Mouse (Mus musculus) large intestine, adult 2 months (tissue): ENCODE data around the gene Akr7a5. TPM values are rescaled to one million over a fixed set of nuclear protein-coding genes. Genes with fewer than 3 reads are reported as not detected.
A peak's percentile ranks its signal among the peaks of the same experiment; 100 is the strongest.

ENCODE experiments used
- DNase-seq: peaks from one replicate; pipeline ENCODE4 v3.0.0-alpha.2; 2012; ENCODE audit warnings: low read depth, low spot score
- WGBS: fragments of 180-500 bp; shearing (Covaris S2); methylation state at CpG from one replicate; pipeline ENCODE4 v1.1.7; 2018; 5-methylcytosine and 5-hydroxymethylcytosine counted together
- polyA plus RNA-seq: library from polyadenylated mRNA; depleted of rRNA; stranded (reverse); fragments of >200 nt; gene quantifications from 2 replicates; pipeline ENCODE4 v1.2.3, GENCODE M21; 2012; rRNA removed

Gene Akr7a5
- polyA plus RNA-seq, 1 experiment = 66.6 TPM

DNA sequence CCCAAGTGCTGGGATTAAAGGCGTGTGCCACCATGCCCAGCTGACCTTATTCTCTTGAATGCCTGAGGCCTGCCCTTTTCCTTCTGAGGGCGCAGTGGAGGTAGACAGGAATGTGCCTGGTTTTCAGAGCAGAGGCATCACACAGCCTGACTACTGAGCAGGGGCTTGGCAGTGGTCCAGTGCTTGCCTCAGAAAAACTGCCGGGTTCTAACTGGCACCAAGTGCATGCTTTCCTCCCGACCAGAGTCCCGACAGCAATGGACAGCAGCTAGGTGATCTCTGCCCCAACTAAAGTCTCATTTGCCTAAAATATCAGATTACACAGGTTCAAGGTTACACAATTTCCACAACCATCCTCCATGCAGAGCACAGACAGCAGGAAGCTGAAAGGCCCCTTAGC lies 33.2 kb downstream of the Akr7a5 start:
- WGBS = 46% methylated on average over 5 of the region's 5 CpGs

DNA sequence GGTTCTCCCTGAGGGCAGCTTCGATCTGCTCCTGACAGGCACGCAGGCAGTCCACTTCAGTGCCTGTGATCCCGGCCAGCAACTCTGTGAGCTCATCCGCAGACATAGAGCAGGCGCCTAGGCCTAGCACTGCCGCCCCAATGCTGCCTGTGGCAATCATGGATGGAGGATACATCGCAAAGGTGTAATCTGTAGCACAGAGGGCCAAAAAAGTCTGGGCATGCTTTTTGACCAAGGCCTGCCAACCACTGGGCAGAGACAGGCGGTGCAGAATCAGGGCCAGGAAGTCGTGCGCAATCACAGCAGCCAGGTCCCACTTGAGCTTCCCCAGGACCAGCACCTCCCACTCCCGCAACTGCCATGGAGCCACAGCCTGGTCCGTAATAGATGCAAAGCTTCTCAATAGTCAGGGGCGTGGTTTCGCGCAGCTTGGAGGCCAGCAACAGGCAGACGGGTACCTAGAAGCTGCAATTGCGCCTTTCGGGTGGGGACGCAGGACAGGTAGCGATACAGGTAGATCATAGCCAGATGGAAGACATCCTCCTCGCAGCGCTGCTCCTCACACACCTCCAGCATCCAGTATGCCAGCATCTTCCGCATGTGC lies 35.0 kb downstream of the Akr7a5 start:
- DNase-seq = no peak
- 90% methylated on average over 23 of the region's 23 CpGs for WGBS

More for the DNA sequence above, 33.2 kb downstream of the Akr7a5 start:
- no peak for DNase-seq

DNA sequence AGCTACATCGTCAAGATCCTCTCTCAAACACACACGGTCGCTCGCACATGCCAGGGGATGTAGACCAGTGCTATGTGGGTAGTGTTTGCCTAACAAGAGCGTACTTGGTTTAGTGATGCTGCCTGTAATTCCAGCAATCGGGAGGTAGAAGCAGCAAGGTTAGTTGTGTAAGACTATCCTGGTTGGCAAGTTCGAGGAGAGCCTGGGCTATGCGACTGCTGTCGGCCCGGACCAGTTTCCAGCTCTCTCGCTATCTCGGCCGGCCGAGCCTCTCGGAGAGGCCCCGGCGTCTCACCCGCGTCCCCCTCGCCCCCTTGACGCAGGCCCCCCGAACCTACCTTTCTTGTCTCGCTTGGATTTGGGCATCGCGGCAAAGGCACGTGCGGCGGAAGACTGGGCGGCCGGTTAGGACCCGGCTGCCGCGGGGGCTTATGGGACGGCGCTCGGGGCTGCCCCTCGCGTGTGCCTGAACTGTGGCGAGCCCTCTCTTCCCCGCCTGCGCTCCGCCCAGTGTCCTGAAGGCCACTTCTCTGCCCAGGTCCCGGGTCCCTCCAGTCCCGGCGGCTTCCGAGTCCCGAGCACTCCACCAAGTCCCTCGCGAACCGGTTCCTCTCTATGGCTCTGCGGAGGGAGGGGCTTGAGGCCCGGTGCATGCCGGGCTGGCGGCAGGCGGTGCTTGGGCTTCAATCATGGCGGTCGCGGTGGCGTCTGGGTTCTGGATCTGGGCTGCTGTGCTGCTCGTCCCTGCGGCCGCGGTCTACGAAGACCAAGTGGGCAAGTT lies 41.6 kb downstream of the Akr7a5 start, which contains the start of the genes Mrto4, Emc1 and Ubr4:
Gene Mrto4, minus strand, starts transcription at position 646 of the 781 bp plus-strand sequence.
Gene Emc1, plus strand, starts transcription at position 657 of the 781 bp plus-strand sequence.
Gene Ubr4, plus strand, starts transcription at position 679 of the 781 bp plus-strand sequence.
- peak; percentile 48 for DNase-seq
- WGBS = under 1% methylated on average over 64 of the region's 64 CpGs

DNA sequence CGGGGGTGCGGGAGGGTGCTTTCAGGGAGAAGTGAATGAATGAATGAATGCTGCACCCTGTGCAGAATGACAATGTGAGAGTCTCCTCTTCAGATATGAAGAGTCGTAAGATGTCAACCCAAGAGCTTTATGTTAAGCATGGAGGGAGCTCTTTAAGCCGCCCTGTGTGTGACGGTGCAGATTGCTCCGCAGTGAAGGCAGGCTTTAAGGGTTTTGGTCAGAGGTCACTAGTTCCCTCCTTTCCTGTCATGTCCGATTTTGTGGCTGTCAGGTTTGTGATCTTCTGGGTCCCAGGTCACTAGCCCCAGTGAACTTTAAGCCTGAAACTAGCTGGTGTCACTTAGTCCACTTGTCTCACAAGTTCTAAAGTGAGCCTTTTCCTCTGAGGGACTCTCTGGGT lies 42.3 kb downstream of the Akr7a5 start:
- no peak for DNase-seq
- under 1% methylated on average over 7 of the region's 7 CpGs for WGBS

DNA sequence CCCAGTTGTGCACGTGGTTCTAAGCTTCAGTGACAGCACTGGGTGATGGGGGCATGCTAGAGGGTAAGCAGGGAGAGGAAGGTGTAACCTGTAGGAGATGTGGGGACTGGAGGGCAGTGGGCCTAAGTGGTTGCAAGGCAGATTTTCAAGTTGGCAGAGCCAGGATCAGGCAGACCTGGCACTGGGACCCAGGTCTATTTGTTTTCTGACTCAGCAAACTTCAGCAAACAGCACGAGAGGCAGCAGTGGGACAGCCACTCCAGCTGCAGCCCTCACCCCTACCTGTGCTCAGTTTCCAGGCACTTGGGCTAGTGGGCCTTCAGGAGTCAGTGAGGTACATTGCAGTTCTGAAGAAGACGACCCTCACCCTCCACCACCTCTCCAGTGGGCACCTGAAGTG lies 46.7 kb downstream of the Akr7a5 start:
- no peak for DNase-seq
- 74% methylated on average over 3 of the region's 3 CpGs for WGBS

DNA sequence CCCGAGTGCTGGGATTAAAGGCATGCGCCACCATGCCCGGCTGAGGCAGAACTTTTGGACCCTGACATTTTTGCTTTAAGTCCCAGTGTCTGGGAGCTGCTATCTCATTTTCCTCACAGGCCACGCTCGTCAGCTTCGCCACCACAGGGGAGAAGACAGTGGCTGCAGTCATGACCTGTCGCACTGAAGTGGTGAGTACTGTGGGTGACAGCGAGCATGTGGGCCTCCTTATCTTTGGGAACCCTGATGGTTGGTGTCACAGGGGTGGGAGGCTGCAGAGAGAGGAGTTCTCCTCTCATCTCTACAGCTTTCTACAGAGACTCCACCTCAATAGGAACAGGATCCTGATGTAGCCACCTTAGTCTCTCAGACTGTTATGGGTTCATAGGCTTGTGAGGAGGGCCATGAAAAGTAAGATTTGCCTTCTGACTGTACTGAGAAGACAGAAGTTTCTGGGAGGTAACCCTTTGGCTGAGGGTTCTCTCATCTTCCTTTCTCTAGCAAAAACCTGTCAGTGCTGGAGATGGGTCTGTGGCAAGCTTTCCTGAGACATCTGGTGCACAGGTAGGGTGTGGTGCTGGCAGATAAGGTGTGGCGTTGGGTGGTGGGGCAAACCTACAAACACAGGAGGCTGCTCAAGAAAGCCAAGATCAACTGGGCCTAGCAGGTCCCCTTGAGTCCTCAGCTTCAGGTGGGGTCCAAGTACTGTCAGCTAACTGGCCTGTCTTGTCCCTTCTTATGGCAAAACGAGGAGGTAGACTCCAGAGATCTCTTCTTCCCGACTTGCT lies 50.4 kb downstream of the Akr7a5 start:
- no peak for DNase-seq
- 88% methylated on average over 11 of the region's 11 CpGs for WGBS

DNA sequence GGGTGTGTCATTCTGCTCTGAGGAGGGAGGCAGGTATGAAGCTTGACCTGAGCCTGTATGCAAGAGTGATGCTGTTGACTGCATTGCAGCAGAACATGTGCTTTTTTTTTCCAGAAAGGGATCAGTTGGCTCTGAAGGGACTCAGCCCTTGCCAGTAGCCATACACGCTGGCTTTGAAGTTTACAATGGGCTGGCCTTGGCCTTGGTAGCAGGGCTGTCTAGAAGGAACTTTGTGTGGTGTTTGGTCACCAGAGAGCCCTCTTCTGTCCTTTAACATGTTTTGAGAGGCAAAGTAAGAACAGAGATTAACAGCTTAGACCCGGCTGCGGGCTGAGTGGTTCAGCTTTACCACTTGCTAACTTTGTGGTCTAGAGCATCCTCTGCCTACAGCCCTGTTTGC lies 56.8 kb downstream of the Akr7a5 start:
- DNase-seq = no peak
- WGBS = 91% methylated on average over 3 of the region's 3 CpGs

Other genes starting within 250 kb of the Akr7a5 start
- 0.26 and 0.32 TPM in 2 replicates for gene Htr6, start 235.2 kb upstream of the Akr7a5 start, polyA plus RNA-seq
- gene Nbl1, start 217.8 kb upstream of the Akr7a5 start, polyA plus RNA-seq = 125 and 133 TPM in 2 replicates
- 81.8 and 87.9 TPM in 2 replicates for gene Minos1, start 179.6 kb upstream of the Akr7a5 start, polyA plus RNA-seq
- 213 and 238 TPM in 2 replicates for gene Capzb, start 117.8 kb upstream of the Akr7a5 start, polyA plus RNA-seq
- gene Pqlc2, start within 50 bp of the Akr7a5 start, polyA plus RNA-seq = 33.3 and 43.8 TPM in 2 replicates
- 25.0 and 25.7 TPM in 2 replicates for gene Mrto4, start 41.8 kb downstream of the Akr7a5 start, polyA plus RNA-seq
- gene Emc1, start 41.8 kb downstream of the Akr7a5 start, polyA plus RNA-seq = 16.5 and 25.4 TPM in 2 replicates
- 116 and 154 TPM in 2 replicates for gene Ubr4, start 41.9 kb downstream of the Akr7a5 start, polyA plus RNA-seq
- gene Iffo2, start 219.8 kb downstream of the Akr7a5 start, polyA plus RNA-seq = 2.6 and 3.2 TPM in 2 replicates